Mouse (Mus musculus): ENCODE results near the gene Hoxb3. TPM values are rescaled to one million over a fixed set of nuclear protein-coding genes. Genes with fewer than 3 reads are reported as not detected.

Gene Hoxb3
- polyA plus RNA-seq, 1 experiment from 2014 or later = 1.1 TPM

DNA sequence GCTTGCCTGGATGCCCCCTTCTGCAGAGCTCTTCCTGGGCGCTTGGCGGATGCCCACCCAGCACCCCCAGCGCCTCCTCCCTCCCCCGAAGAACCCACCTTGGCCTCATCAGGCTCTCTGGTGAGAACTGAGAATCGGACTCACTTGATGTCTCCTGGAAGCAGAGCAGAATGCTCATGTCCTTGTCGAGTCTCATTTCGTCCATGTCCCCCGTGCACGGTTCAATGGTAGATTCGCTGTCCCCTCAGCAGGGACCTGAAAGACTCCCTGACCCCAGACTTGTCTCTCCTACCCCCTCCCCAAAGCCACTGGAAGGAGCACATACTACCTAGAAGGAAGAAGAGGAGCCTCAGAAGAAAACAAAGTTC, 22.1 kb upstream of the Hoxb3 start:
- Histone ChIP-seq H3K36me3 (ENCODE audit: control insufficient read depth, insufficient read depth) (no peaks in the 10 kb centered on the region), H3K9me3 (ENCODE audit: control insufficient read depth) (no peaks in the 10 kb centered on the region), H3K4me2 (replicated peaks; ENCODE audit: low read depth) (peak overlapping the region; percentile 82), H3K9ac (ENCODE audit: low read depth, low read length) (no peak overlapping the region), H3K27me3 (replicated peaks; ENCODE audit: control insufficient read depth, insufficient read depth, low read length) (peaks cover 76% of the 10 kb centered on the region), H3K27ac (ENCODE audit: low read depth, low read length) (no peak overlapping the region), H3K4me3 (ENCODE audit: low read depth, low read length) (peak overlapping the region; percentile 53), H3K4me1 (replicated peaks; ENCODE audit: control insufficient read depth, insufficient read depth, low read length) (no peaks in the 10 kb centered on the region; the same call in 1 of the 2 replicates)
- no peak for TF ChIP-seq CTCF (IDR thresholded peaks at IDR 0.05; ENCODE audit: low read depth)
- ATAC-seq = no peak
- WGBS = 42% methylated on average over 10 of the region's 10 CpGs

DNA sequence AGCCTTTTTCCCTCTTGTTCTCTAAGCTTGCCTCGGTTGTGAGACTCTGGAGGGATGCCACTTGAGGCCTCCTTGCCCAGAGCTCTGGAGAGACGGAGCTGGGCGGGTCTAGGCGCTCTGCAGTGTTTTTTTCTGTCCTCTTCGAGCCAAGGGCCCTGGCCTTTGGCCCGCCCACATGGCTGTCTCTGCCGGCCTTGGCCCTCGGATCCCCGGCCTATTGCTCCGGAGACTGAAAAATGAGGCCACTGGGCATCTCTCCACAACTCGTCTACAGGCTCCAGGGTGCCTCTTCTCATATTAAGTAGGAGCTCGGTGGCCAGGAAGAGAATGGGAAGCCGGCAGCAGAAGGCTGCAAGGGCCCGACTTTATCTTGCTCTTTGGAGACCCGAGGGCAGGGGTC, 21.3 kb upstream of the Hoxb3 start:
- Histone ChIP-seq H3K9me3 (ENCODE audit: control insufficient read depth) (no peaks in the 10 kb centered on the region), H3K4me1 (replicated peaks; ENCODE audit: control insufficient read depth, insufficient read depth, low read length) (no peaks in the 10 kb centered on the region; the same call in 1 of the 2 replicates), H3K4me3 (ENCODE audit: low read depth, low read length) (no peak overlapping the region), H3K27me3 (replicated peaks; ENCODE audit: control insufficient read depth, insufficient read depth, low read length) (peaks cover 76% of the 10 kb centered on the region), H3K27ac (ENCODE audit: low read depth, low read length) (no peak overlapping the region), H3K4me2 (replicated peaks; ENCODE audit: low read depth) (peak overlapping the region; percentile 63), H3K9ac (ENCODE audit: low read depth, low read length) (no peak overlapping the region), H3K36me3 (ENCODE audit: control insufficient read depth, insufficient read depth) (no peaks in the 10 kb centered on the region)
- TF ChIP-seq CTCF (IDR thresholded peaks at IDR 0.05; ENCODE audit: low read depth) = no peak
- no peak for ATAC-seq
- 22% methylated on average over 15 of the region's 15 CpGs for WGBS

GRCm38 (mm10) chr11:96302381-96303150, 20.6 kb upstream of the Hoxb3 start:
- Histone ChIP-seq H3K9ac (ENCODE audit: low read depth, low read length) (no peak overlapping the region), H3K4me3 (ENCODE audit: low read depth, low read length) (peak overlapping the region; percentile 43; the same call in 1 of the 2 replicates), H3K36me3 (ENCODE audit: control insufficient read depth, insufficient read depth) (no peaks in the 10 kb centered on the region), H3K27me3 (replicated peaks; ENCODE audit: control insufficient read depth, insufficient read depth, low read length) (peaks cover 74% of the 10 kb centered on the region), H3K27ac (ENCODE audit: low read depth, low read length) (no peak overlapping the region), H3K4me2 (replicated peaks; ENCODE audit: low read depth) (peak overlapping the region; percentile 63), H3K9me3 (ENCODE audit: control insufficient read depth) (no peaks in the 10 kb centered on the region), H3K4me1 (replicated peaks; ENCODE audit: control insufficient read depth, insufficient read depth, low read length) (no peaks in the 10 kb centered on the region; the same call in 1 of the 2 replicates)
- 33% methylated on average over 23 of the region's 23 CpGs for WGBS
- TF ChIP-seq CTCF (IDR thresholded peaks at IDR 0.05; ENCODE audit: low read depth) = no peak
- ATAC-seq = no peak

GRCm38 (mm10) chr11:96303151-96304099, 19.7 kb upstream of the Hoxb3 start, which contains the start of gene Hoxb5:
TSS of gene Hoxb5 (plus strand) at chr11:96303336.
- Histone ChIP-seq H3K4me1 (replicated peaks; ENCODE audit: control insufficient read depth, insufficient read depth, low read length) (no peaks in the 10 kb centered on the region; the same call in 1 of the 2 replicates), H3K27ac (ENCODE audit: low read depth, low read length) (peak within 1 kb of the TSS; percentile 68), H3K9me3 (ENCODE audit: control insufficient read depth) (no peaks in the 10 kb centered on the region), H3K36me3 (ENCODE audit: control insufficient read depth, insufficient read depth) (no peaks in the 10 kb centered on the region), H3K27me3 (replicated peaks; ENCODE audit: control insufficient read depth, insufficient read depth, low read length) (peaks cover 69% of the 10 kb centered on the region), H3K4me3 (ENCODE audit: low read depth, low read length) (peak within 1 kb of the TSS; percentile 43), H3K9ac (ENCODE audit: low read depth, low read length) (peak within 1 kb of the TSS; percentile 55), H3K4me2 (replicated peaks; ENCODE audit: low read depth) (peak within 1 kb of the TSS; percentile 63)
- WGBS = 4% methylated on average over 69 of the region's 69 CpGs
- ATAC-seq = peak; percentile 25
- TF ChIP-seq CTCF (IDR thresholded peaks at IDR 0.05; ENCODE audit: low read depth) = peak; percentile 95

DNA sequence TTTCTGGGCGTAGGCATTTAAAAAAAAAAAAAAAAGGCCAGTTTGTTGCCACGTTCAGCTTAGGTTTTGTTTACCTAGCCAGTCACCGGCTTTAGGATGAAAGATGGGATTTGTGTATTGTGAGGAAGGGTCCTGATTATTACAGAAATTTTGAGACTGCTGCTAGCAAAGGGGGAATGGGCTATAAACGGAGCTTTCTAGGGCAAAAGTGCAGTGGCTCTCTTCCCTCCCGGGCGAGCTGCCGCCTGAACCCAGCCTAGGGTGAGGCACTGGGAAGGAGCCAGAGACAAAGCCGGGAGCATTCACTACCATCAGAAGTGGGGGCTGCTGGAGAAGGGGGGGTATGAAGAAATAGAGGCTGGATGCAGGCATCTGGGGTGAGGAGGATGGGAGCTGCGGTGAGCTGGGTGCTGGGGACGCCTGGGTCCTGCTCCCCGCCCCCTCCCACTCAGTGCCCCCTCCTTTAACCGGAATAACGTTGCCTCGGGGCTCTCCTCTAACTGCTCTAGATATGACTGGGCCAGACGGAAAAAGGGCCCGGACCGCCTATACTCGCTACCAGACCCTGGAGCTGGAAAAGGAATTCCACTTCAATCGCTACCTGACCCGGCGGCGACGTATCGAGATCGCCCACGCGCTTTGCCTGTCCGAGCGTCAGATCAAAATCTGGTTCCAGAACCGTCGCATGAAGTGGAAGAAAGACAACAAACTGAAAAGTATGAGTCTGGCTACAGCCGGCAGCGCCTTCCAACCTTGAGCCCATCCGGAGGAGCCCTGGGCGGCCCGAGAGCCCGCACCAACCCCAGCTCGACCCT, 18.5 kb upstream of the Hoxb3 start:
- Histone ChIP-seq H3K4me2 (replicated peaks; ENCODE audit: low read depth) (peak overlapping the region; percentile 63), H3K36me3 (ENCODE audit: control insufficient read depth, insufficient read depth) (no peaks in the 10 kb centered on the region), H3K27me3 (replicated peaks; ENCODE audit: control insufficient read depth, insufficient read depth, low read length) (peaks cover 68% of the 10 kb centered on the region), H3K4me3 (ENCODE audit: low read depth, low read length) (peak overlapping the region; percentile 43), H3K9ac (ENCODE audit: low read depth, low read length) (peak overlapping the region; percentile 55), H3K9me3 (ENCODE audit: control insufficient read depth) (no peaks in the 10 kb centered on the region), H3K4me1 (replicated peaks; ENCODE audit: control insufficient read depth, insufficient read depth, low read length) (no peaks in the 10 kb centered on the region; the same call in 1 of the 2 replicates), H3K27ac (ENCODE audit: low read depth, low read length) (peak overlapping the region; percentile 68)
- 19% methylated on average over 38 of the region's 38 CpGs for WGBS
- TF ChIP-seq CTCF (IDR thresholded peaks at IDR 0.05; ENCODE audit: low read depth) = no peak
- no peak for ATAC-seq

Measured in intestine, postnatal 0 days (tissue).